Mouse (Mus musculus) lung, adult 2 months (tissue): Measurements from ENCODE around the gene Prss50.

ENCODE experiments used
- CTCF ChIP-seq: fragments of 200-500 bp; IDR thresholded peaks from 2 replicates; pipeline ENCODE4 v1.5.1; 2011; ENCODE audit warnings: mild to moderate bottlenecking, low read length, control low read depth; ENCODE audit not compliant: insufficient read depth
- POLR2A ChIP-seq: fragments of 200-500 bp; IDR thresholded peaks from 2 replicates; pipeline ENCODE4 v1.6.1; 2011; ENCODE audit warnings: low read depth, mild to moderate bottlenecking, control low read depth, low read length, borderline replicate concordance; ENCODE audit errors: extremely low read depth

GRCm38 (mm10) chr9:110810051-110810450 is 47.7 kb upstream of the Prss50 start:
- no peak for TF ChIP-seq CTCF
- no peak for TF ChIP-seq POLR2A
